Mouse (Mus musculus) midbrain, embryonic 11.5 days (tissue): Measurements from ENCODE around the gene Lrrc66. TPM values are rescaled to one million over a fixed set of nuclear protein-coding genes. Genes with fewer than 3 reads are reported as not detected.
"Not testable (repeated sequence)": the region's sequence is repeated elsewhere in the genome, so short reads cannot be mapped to it uniquely, and the experiment has no call there.

Experiments used
- ATAC-seq: fragments of 200-750 bp; cut with Nextera tagmentation; 2 replicates; pipeline ENCODE4 v1.8.0; 2017; ENCODE audit warnings: moderate TSS enrichment, moderate library complexity; ENCODE audit not compliant: low FRiP score
- DNase-seq: peaks from one replicate; pipeline ENCODE4 v3.0.0; 2015; ENCODE audit warnings: low spot score; ENCODE audit errors: missing footprints
- H3K27ac ChIP-seq: fragments of 300-500 bp; sonication (generic); 2 replicates; pipeline ENCODE4 v1.5.1; 2014; ENCODE audit warnings: low read depth, low read length
- H3K27me3 ChIP-seq: fragments of 300-500 bp; sonication (generic); 2 replicates; pipeline ENCODE4 v1.6.1; 2014; ENCODE audit warnings: mild to moderate bottlenecking, low read length, moderate library complexity, mixed read lengths; ENCODE audit not compliant: control insufficient read depth, insufficient read depth
- H3K36me3 ChIP-seq: fragments of 300-500 bp; sonication (generic); 2 replicates; pipeline ENCODE4 v1.6.1; 2014; ENCODE audit warnings: mild to moderate bottlenecking, low read length, moderate library complexity, mixed read lengths; ENCODE audit not compliant: control insufficient read depth, insufficient read depth
- H3K4me1 ChIP-seq: fragments of 300-500 bp; sonication (generic); 2 replicates; pipeline ENCODE4 v1.6.1; 2014; ENCODE audit warnings: low read length; ENCODE audit not compliant: control insufficient read depth, insufficient read depth
- H3K4me2 ChIP-seq: fragments of 300-500 bp; sonication (generic); 2 replicates; pipeline ENCODE4 v1.6.1; 2014; ENCODE audit warnings: mild to moderate bottlenecking, moderate library complexity
- H3K4me3 ChIP-seq: fragments of 300-500 bp; sonication (generic); 2 replicates; pipeline ENCODE4 v1.5.1; 2014; ENCODE audit warnings: low read depth, low read length
- H3K9ac ChIP-seq: fragments of 300-500 bp; sonication (generic); 2 replicates; pipeline ENCODE4 v1.6.1; 2014; ENCODE audit warnings: low read length
- H3K9me3 ChIP-seq: fragments of 300-500 bp; sonication (generic); 2 replicates; pipeline ENCODE4 v1.6.1; 2016; ENCODE audit warnings: low read length; ENCODE audit not compliant: control insufficient read depth
- WGBS: fragments of 180-500 bp; shearing (Covaris S2); extraction: QIAGEN DNeasy Blood & Tissue Kit; methylation state at CpG from one replicate; pipeline ENCODE4 v1.1.7; 2014; 5-methylcytosine and 5-hydroxymethylcytosine counted together
- polyA plus RNA-seq: library from polyadenylated mRNA; unstranded; fragments of >200 nt; fragmentation: Nextera tagmentation; extraction: Ambion mirVana; gene quantifications from 2 replicates; pipeline ENCODE4 v1.2.1, GENCODE M21; 2014

Gene Lrrc66
- polyA plus RNA-seq, 1 experiment from 2014 or later: 0.04 TPM

GRCm38 (mm10) chr5:73601361-73601763, 31.0 kb downstream of the Lrrc66 start:
- WGBS: 64% methylated on average over 8 of the region's 8 CpGs
- H3K9me3 ChIP-seq: no peaks in the 10 kb centered on the region
- no peak overlapping the region for H3K27ac ChIP-seq
- H3K36me3 ChIP-seq: no peaks in the 10 kb centered on the region
- H3K4me3 ChIP-seq: no peak overlapping the region
- H3K4me1 ChIP-seq: 0 out of 2 replicates have a peak, but pooled peaks cover 2% of the 10 kb centered on the region
- no peak overlapping the region for H3K4me2 ChIP-seq
- DNase-seq (no peak), ATAC-seq (no peak)
- no peaks in the 10 kb centered on the region for H3K27me3 ChIP-seq
- no peak overlapping the region for H3K9ac ChIP-seq

GRCm38 (mm10) chr5:73599991-73600390, 32.3 kb downstream of the Lrrc66 start:
- no peak for ATAC-seq
- Histone ChIP-seq H3K27ac (no peak overlapping the region), H3K4me1 (0 out of 2 replicates have a peak, but pooled peaks cover 2% of the 10 kb centered on the region), H3K27me3 (no peaks in the 10 kb centered on the region), H3K36me3 (no peaks in the 10 kb centered on the region), H3K9ac (no peak overlapping the region), H3K4me2 (no peak overlapping the region), H3K4me3 (no peak overlapping the region), H3K9me3 (no peaks in the 10 kb centered on the region)
- WGBS: 87% methylated on average over 2 of the region's 2 CpGs
- DNase-seq: no peak

GRCm38 (mm10) chr5:73598943-73599695, 33.2 kb downstream of the Lrrc66 start:
- ATAC-seq: peak; percentile 85; the same call in 1 of the 2 replicates
- peak; percentile 66 for DNase-seq
- H3K36me3 ChIP-seq: no peaks in the 10 kb centered on the region
- no peak overlapping the region for H3K4me2 ChIP-seq
- H3K9me3 ChIP-seq: no peaks in the 10 kb centered on the region
- H3K4me1 ChIP-seq: 0 out of 2 replicates have a peak, but pooled peaks cover 2% of the 10 kb centered on the region
- no peaks in the 10 kb centered on the region for H3K27me3 ChIP-seq
- H3K9ac ChIP-seq: no peak overlapping the region
- WGBS: 64% methylated on average over 5 of the region's 5 CpGs
- H3K4me3 ChIP-seq: no peak overlapping the region
- H3K27ac ChIP-seq: no peak overlapping the region

- no peak overlapping the region for H3K4me2 ChIP-seq
- WGBS: 78% methylated on average over 3 of the region's 3 CpGs
- no peak overlapping the region for H3K27ac ChIP-seq
Measured at GRCm38 (mm10) chr5:73587119-73587518, 45.2 kb downstream of the Lrrc66 start.

GRCm38 (mm10) chr5:73586597-73586996, 45.7 kb downstream of the Lrrc66 start:
- H3K4me2 ChIP-seq: no peak overlapping the region
- no peaks in the 10 kb centered on the region for H3K36me3 ChIP-seq
- H3K4me1 ChIP-seq: no peaks in the 10 kb centered on the region
- ATAC-seq (no peak), DNase-seq (peak; percentile 69)
- H3K4me3 ChIP-seq: no peak overlapping the region
- no peaks in the 10 kb centered on the region for H3K27me3 ChIP-seq
- no peaks in the 10 kb centered on the region for H3K9me3 ChIP-seq
- H3K9ac ChIP-seq: no peak overlapping the region
- H3K27ac ChIP-seq: no peak overlapping the region
- WGBS: 82% methylated on average over 4 of the region's 4 CpGs

More at GRCm38 (mm10) chr5:73587119-73587518, 45.2 kb downstream of the Lrrc66 start:
- H3K36me3 ChIP-seq: no peaks in the 10 kb centered on the region
- no peaks in the 10 kb centered on the region for H3K27me3 ChIP-seq
- ATAC-seq (no peak), DNase-seq (peak; percentile 77)
- H3K4me1 ChIP-seq: no peaks in the 10 kb centered on the region
- H3K9me3 ChIP-seq: no peaks in the 10 kb centered on the region
- H3K4me3 ChIP-seq: no peak overlapping the region
- no peak overlapping the region for H3K9ac ChIP-seq

GRCm38 (mm10) chr5:73585212-73586115, 46.9 kb downstream of the Lrrc66 start:
- H3K27ac ChIP-seq: no peak overlapping the region
- no peaks in the 10 kb centered on the region for H3K27me3 ChIP-seq
- DNase-seq: peak; percentile 83
- no peak for ATAC-seq
- H3K4me1 ChIP-seq: no peaks in the 10 kb centered on the region
- no peaks in the 10 kb centered on the region for H3K36me3 ChIP-seq
- H3K4me2 ChIP-seq: no peak overlapping the region
- no peaks in the 10 kb centered on the region for H3K9me3 ChIP-seq
- 35% methylated on average over 7 of the region's 7 CpGs for WGBS
- no peak overlapping the region for H3K4me3 ChIP-seq
- H3K9ac ChIP-seq: 0 out of 2 replicates have a peak overlapping the region, but pooled peaks have one; percentile 6

- DNase-seq: peak; percentile 60
- not testable (repeated sequence) for H3K9me3 ChIP-seq, H3K27me3 ChIP-seq, H3K27ac ChIP-seq, ATAC-seq, H3K4me1 ChIP-seq, H3K4me2 ChIP-seq, H3K36me3 ChIP-seq, H3K9ac ChIP-seq, H3K4me3 ChIP-seq
- WGBS: 91% methylated on average over 6 of the region's 6 CpGs
Measured at GRCm38 (mm10) chr5:73584011-73584410, 48.3 kb downstream of the Lrrc66 start.

- DNase-seq (peak; percentile 17), ATAC-seq (no peak)
- H3K9ac ChIP-seq: no peak overlapping the region
- H3K27me3 ChIP-seq: no peaks in the 10 kb centered on the region
- no peaks in the 10 kb centered on the region; the same call in 1 of the 2 replicates for H3K4me1 ChIP-seq
- no peak overlapping the region for H3K27ac ChIP-seq
- WGBS: 76% methylated on average over 3 of the region's 3 CpGs
- H3K4me2 ChIP-seq: no peak overlapping the region
- no peak overlapping the region for H3K4me3 ChIP-seq
- no peaks in the 10 kb centered on the region for H3K9me3 ChIP-seq
- H3K36me3 ChIP-seq: no peaks in the 10 kb centered on the region
Measured at GRCm38 (mm10) chr5:73578131-73578530, 54.2 kb downstream of the Lrrc66 start.

GRCm38 (mm10) chr5:73576708-73577107, 55.6 kb downstream of the Lrrc66 start:
- Histone ChIP-seq H3K36me3 (no peaks in the 10 kb centered on the region), H3K4me1 (no peaks in the 10 kb centered on the region; the same call in 1 of the 2 replicates), H3K4me3 (no peak overlapping the region), H3K9me3 (no peaks in the 10 kb centered on the region), H3K4me2 (no peak overlapping the region), H3K9ac (no peak overlapping the region), H3K27me3 (no peaks in the 10 kb centered on the region), H3K27ac (no peak overlapping the region)
- ATAC-seq: no peak
- DNase-seq: no peak
- WGBS: 73% methylated on average over 7 of the region's 7 CpGs
